Mouse (Mus musculus): Measurements from ENCODE around the gene Shox2. TPM values are rescaled to one million over a fixed set of nuclear protein-coding genes. Genes with fewer than 3 reads are reported as not detected.

Shox2 gene
- total RNA-seq, 2 experiments from 2014 or later: not detected

- no peak for DNase-seq (ENCODE audit: extremely low spot score in 1 of 2, low spot score in 1 of 2)
Measured at GRCm38 (mm10) chr3:66967508-66967907, 14.1 kb downstream of the Shox2 start.

GRCm38 (mm10) chr3:66964884-66965283 lies 16.7 kb downstream of the Shox2 start:
- DNase-seq (ENCODE audit: extremely low spot score in 1 of 2, low spot score in 1 of 2): no peak

- no peak for DNase-seq (ENCODE audit: extremely low spot score in 1 of 2, low spot score in 1 of 2)
Measured at GRCm38 (mm10) chr3:66959972-66960371, 21.6 kb downstream of the Shox2 start.

- DNase-seq (ENCODE audit: extremely low spot score in 1 of 2, low spot score in 1 of 2): no peak
Measured at GRCm38 (mm10) chr3:66955126-66955525, 26.4 kb downstream of the Shox2 start.

GRCm38 (mm10) chr3:66939675-66940074 lies 41.9 kb downstream of the Shox2 start:
- DNase-seq (ENCODE audit: extremely low spot score in 1 of 2, low spot score in 1 of 2): no peak

- no peak for DNase-seq (ENCODE audit: extremely low spot score in 1 of 2, low spot score in 1 of 2)
Measured at GRCm38 (mm10) chr3:66922436-66922835, 59.1 kb downstream of the Shox2 start.

Other genes starting within 250 kb of the Shox2 start
- gene Rsrc1, start 381 bp downstream of the Shox2 start, total RNA-seq (2021): 10 to 100 TPM; 33.0 to 34.6 TPM

All from layer of hippocampus, postnatal 25 days (tissue).